Mouse (Mus musculus) forelimb bud, embryonic 11.5 days (tissue): ENCODE measurements around the gene Plagl1.

Source experiments
- DNase-seq: peaks from one replicate; pipeline ENCODE4 v3.0.0-alpha.2; 2012; ENCODE audit warnings: low read depth, low spot score

The Plagl1 gene

GRCm38 (mm10) chr10:13133850-13134249 is 73.5 kb downstream of the Plagl1 start:
- no peak for DNase-seq

DNA sequence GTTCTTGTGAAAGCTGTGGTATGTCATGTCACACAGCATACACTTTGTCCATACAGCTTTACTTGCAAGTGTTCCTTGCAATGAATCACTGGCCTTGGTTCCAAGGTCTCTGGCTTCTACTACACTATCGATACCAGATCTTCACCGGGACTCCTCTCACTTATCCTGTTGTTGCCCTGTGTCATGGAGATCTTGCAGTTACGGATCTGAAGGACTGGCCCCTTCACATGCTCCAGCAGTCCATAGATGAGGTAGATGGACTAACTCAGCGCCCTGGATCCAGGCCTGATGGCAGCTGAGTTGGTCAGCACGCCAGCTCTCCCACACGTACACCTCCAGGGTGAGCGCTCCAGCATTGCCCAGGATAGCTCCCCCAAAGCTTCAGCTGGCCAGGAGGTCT is 75.0 kb downstream of the Plagl1 start:
- DNase-seq: no peak

- no peak for DNase-seq
These were observed 75.4 kb downstream of the Plagl1 start for GRCm38 (mm10) chr10:13135751-13136150.

- DNase-seq: no peak
These were observed 77.6 kb downstream of the Plagl1 start for GRCm38 (mm10) chr10:13137906-13138305.

GRCm38 (mm10) chr10:13140434-13140833 is 80.1 kb downstream of the Plagl1 start:
- no peak for DNase-seq

GRCm38 (mm10) chr10:13150435-13150834 is 90.1 kb downstream of the Plagl1 start:
- DNase-seq: no peak

GRCm38 (mm10) chr10:13151353-13151752 is 91.0 kb downstream of the Plagl1 start:
- no peak for DNase-seq

- DNase-seq: no peak
These were observed 92.6 kb downstream of the Plagl1 start for GRCm38 (mm10) chr10:13152811-13153364.

DNA sequence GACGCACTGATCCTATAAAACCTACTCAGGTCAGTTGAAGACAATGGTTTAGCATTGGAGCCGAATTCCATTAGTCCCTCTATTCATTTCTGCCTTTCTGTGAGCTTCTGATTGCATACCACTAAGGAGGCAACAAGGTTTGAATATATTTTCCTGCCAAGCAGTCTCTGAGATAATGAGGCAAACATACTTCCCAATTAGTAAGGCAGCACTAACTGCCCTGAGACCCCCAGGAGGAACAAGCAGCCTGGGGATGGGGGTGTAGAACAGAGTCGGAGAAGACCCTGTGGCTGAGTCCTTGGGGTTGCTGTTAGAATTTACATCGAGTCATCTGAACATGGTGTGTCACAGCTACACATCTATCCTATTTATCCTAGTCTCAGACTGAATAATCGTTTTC is 95.1 kb downstream of the Plagl1 start:
- DNase-seq: no peak

GRCm38 (mm10) chr10:13160913-13161312 is 100.6 kb downstream of the Plagl1 start:
- DNase-seq: no peak

DNA sequence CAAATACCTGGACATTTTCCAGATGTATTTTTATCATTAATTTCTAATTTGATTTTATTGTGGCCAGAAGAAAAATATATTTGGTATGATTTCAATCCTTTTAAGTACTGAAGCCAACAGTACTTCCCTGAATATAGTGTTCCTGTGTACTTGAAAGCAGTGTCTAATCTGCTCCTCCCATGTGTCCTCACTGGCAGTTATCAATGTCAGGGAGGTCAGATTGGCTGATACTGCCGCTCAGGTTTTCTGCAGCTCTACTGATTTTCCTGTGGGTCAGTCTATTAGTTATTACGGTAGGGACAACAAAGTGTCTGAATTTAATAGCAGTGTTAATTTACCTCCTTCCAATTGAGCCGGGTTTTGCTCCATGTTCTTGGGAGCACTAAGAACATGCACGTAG is 101.7 kb downstream of the Plagl1 start:
- DNase-seq: no peak

GRCm38 (mm10) chr10:13168461-13168860 is 108.2 kb downstream of the Plagl1 start:
- DNase-seq: no peak

- DNase-seq: peak; percentile 75
These were observed 110.6 kb downstream of the Plagl1 start for GRCm38 (mm10) chr10:13170739-13171448.

- DNase-seq: no peak
These were observed 111.2 kb downstream of the Plagl1 start for GRCm38 (mm10) chr10:13171461-13171860.

DNA sequence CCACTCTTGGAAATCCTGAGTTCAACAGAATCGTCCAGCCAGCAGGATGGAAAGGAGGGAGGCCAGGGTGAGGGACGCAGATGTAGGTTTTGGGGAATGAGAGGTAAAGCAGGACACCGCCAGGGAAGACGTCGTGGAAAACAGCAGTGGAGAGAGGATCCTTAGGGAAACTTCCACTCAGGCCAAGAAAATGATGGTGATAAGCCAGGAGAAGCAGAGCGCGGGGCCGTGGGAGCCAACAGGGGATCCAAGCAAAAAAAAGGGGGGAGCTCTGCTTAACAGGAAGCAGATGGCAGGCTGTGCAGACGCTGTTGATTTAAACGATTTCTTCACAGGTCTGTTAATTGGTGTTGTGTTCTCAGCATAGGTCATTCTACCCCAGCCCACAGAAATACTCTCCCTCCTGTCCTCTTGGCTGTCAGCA is 112.5 kb downstream of the Plagl1 start:
- peak; percentile 43 for DNase-seq

- no peak for DNase-seq
These were observed 115.6 kb downstream of the Plagl1 start for GRCm38 (mm10) chr10:13175866-13176265.

DNA sequence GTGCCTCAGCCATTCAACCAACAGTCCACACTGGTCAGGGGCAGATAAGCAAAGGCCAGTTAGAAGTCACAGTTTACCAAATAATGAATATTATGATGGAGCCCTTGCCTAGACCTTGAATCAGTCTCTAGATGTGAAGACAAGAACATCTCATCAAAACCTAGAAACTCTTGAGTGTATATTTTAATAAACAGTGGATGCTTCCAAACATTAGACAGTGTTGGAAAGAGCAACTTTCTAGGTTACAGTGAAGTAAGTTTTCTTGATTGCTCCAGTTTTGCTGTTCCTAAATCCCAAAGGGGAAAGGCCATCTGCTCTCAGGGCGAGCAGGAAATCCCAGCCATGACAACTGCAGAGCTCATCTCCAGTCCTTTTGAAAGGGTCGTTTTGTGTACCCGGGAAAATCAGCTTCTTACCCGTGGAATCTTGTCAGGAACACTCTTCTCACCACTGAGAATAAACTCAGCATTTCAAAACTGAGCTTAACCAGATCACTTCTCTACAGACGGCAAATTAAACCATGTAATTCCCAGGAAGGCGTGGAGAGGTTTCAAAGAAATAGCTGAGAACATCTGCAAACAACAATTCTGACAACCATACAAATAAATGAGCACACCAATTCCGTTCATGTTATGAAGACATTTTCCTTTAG is 117.8 kb downstream of the Plagl1 start, which contains the start of gene Zc2hc1b:
Zc2hc1b (minus strand) TSS at position 51 of the 652 bp plus-strand sequence.
- DNase-seq: no peak

DNA sequence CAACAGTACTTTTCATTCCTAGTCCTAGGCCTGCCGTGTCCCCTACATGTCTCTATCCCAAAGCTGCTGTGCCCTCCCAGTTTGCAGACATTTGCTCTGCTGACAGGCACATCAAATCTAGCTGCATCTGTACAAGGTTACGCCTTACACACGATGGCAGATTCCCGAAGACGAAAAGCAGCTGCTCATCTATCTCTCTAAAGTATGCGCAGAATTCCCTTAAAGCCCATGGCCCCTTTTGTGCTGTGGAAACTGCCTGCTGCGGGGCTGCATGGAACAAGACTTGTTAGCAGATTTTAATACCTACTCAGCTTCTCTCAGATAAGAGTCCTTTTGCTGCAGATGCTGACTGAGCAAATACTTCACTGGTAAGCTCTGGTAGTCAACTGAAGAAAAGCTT is 119.9 kb downstream of the Plagl1 start:
- no peak for DNase-seq
